Mouse (Mus musculus): ENCODE measurements around the gene Cdhr5.
A peak's percentile ranks its signal among the peaks of the same experiment; 100 is the strongest.

Gene Cdhr5

DNA sequence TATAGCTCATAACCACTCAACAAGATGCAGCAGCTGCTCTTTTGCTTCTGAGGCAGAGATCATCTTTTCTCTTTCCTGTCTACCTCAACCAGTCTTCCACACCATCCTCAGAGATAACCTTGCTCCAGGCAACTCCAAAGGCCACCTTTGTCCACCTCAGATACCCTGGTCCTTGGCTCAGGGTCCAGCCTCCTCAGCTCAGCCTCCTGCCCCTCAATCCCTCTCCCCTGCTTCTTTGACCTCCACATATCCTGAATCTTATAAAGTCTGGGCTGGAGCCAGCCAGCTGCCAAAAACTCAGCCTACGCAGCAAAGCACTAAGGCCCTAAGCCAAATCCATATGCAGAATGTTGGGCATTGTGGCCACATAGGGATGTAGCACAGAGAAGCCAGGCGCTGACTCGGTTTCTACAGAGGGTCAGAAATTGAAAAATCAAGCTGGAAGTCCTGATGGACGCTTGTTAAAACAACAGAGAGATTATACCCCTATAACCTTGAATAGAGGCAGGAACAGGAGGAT lies 53.8 kb downstream of the Cdhr5 start:
- no peak for DNase-seq (ENCODE audit: low spot score)

- no peak for DNase-seq (ENCODE audit: low spot score)
These were observed 54.5 kb downstream of the Cdhr5 start for GRCm38 (mm10) chr7:141222126-141222467.

- DNase-seq (ENCODE audit: low spot score): peak; percentile 99
These were observed 55.1 kb downstream of the Cdhr5 start for GRCm38 (mm10) chr7:141221249-141222125.

DNA sequence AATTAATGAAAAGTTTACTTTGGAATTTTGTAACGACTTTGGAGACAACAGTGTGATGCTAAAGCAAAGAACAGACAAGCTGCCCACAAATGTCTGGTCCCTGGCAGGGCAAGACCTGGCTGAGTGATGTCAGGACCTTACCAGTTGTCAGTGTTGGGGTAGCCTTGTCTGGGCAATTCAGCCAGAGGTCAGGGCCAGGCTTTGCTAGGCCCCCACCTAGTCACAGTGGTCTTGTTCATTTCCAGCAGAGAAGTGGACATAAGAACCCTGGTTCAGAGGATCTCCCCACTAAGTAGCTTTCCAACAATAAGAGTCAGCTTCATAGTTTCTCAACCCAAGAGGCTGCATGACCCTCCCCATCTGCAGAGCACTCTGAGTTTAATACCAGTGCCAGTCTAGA lies 56.2 kb downstream of the Cdhr5 start:
- no peak for DNase-seq (ENCODE audit: low spot score)

GRCm38 (mm10) chr7:141219558-141220099 lies 57.0 kb downstream of the Cdhr5 start:
- DNase-seq (ENCODE audit: low spot score): no peak
